ENCODE assay signal across 10 mouse cellular contexts in genomic region chr11:68600551-68601021, GRCm38 (mm10). TPM values are rescaled to one million over a fixed set of nuclear protein-coding genes. Genes with fewer than 3 reads are reported as not detected.
DNase-seq lines count a peak whose midpoint lies in the region; ATAC-seq and TF ChIP-seq lines count a peak whose summit lies in the region.
"Had no signal": no experiment of that assay in that cellular context is flagged by ENCODE, and none has a peak within 500 bp of the region (broad histone marks: within the 10 kb centered on the region; RNA-seq: fewer than 3 reads in every experiment).

No protein-coding gene starts in this region.

- DNase-seq in forebrain, embryonic 11.5 days (ENCODE audit: low spot score), result no peak
- no peak for DNase-seq in forebrain, postnatal 0 days
- DNase-seq in lung, adult 18-20 months, result peak; percentile 40 to 52
- DNase-seq in lung, adult 2 months, result no peak
- DNase-seq in skeletal muscle tissue, adult 2 months (ENCODE audit: low read depth, low spot score), result peak; percentile 18
- no peak for DNase-seq in cerebellum, adult 11 months

- WGBS in forebrain, embryonic 11.5 days, result 49% methylated on average over 6 of the region's 6 CpGs
- 44% methylated on average over 6 of the region's 6 CpGs for WGBS in forebrain, postnatal 0 days
- 45% methylated on average over 6 of the region's 6 CpGs for WGBS in lung, adult 2 months
- 39% methylated on average over 6 of the region's 6 CpGs for WGBS in intestine, postnatal 0 days

- H3K4me3 ChIP-seq in forebrain, embryonic 11.5 days (ENCODE audit: low read depth, low read length), result no peak overlapping the region
- H3K4me3 ChIP-seq in forebrain, postnatal 0 days (ENCODE audit: low read depth, low read length), result no peak overlapping the region
- H3K4me3 ChIP-seq in lung, adult 2 months (replicated peaks; ENCODE audit: extremely low read depth, low read depth, low read length), result no peak overlapping the region
- no peak overlapping the region for H3K4me3 ChIP-seq in intestine, postnatal 0 days (ENCODE audit: low read depth, low read length)

- peaks cover 2% of the 10 kb centered on the region; the same call in 1 of the 2 replicates for H3K4me1 ChIP-seq in forebrain, embryonic 11.5 days (replicated peaks; ENCODE audit: control insufficient read depth, insufficient read depth, low read length)
- H3K4me1 ChIP-seq in forebrain, postnatal 0 days (ENCODE audit: insufficient read depth), result no peaks in the 10 kb centered on the region
- H3K4me1 ChIP-seq in lung, adult 2 months (ENCODE audit: control insufficient read depth, insufficient read depth, low read length), result peaks cover 3% of the 10 kb centered on the region; the same call in 1 of the 2 replicates
- H3K4me1 ChIP-seq in intestine, postnatal 0 days (replicated peaks; ENCODE audit: control insufficient read depth, insufficient read depth, low read length), result no peaks in the 10 kb centered on the region

- no peak overlapping the region for H3K9ac ChIP-seq in forebrain, embryonic 11.5 days (ENCODE audit: low read length)
- H3K9ac ChIP-seq in forebrain, postnatal 0 days, result no peak overlapping the region
- H3K9ac ChIP-seq in intestine, postnatal 0 days (ENCODE audit: low read depth, low read length), result no peak overlapping the region

- no peaks in the 10 kb centered on the region for H3K27me3 ChIP-seq in forebrain, embryonic 11.5 days (ENCODE audit: control insufficient read depth, insufficient read depth, low read length)
- no peaks in the 10 kb centered on the region for H3K27me3 ChIP-seq in forebrain, postnatal 0 days (ENCODE audit: insufficient read depth, low read length)
- H3K27me3 ChIP-seq in intestine, postnatal 0 days (replicated peaks; ENCODE audit: control insufficient read depth, insufficient read depth, low read length), result no peaks in the 10 kb centered on the region

- TF ChIP-seq CTCF in forebrain, postnatal 0 days (IDR thresholded peaks at IDR 0.05; ENCODE audit: low read depth), result no peak
- TF ChIP-seq CTCF in lung, adult 2 months (IDR thresholded peaks at IDR 0.05; ENCODE audit: insufficient read depth, low read length), result no peak
- no peak for TF ChIP-seq CTCF in intestine, postnatal 0 days (IDR thresholded peaks at IDR 0.05; ENCODE audit: low read depth)

- ATAC-seq in forebrain, embryonic 11.5 days (replicated peaks; ENCODE audit: low FRiP score), result no peak
- ATAC-seq in forebrain, postnatal 0 days, result no peak
- ATAC-seq in intestine, postnatal 0 days, result 0 out of 2 replicates have a peak, but pooled peaks have one; percentile 31
- no peak for ATAC-seq in megakaryocyte progenitor cell, adult 5-6 weeks (replicated peaks; ENCODE audit: poor library complexity)

- peak overlapping the region; percentile 50; the same call in 1 of the 2 replicates for H3K27ac ChIP-seq in forebrain, embryonic 11.5 days (ENCODE audit: low read depth, low read length)
- no peak overlapping the region for H3K27ac ChIP-seq in forebrain, postnatal 0 days (ENCODE audit: low read depth, low read length)
- no peak overlapping the region; the same call in 1 of the 2 replicates for H3K27ac ChIP-seq in intestine, postnatal 0 days (ENCODE audit: low read depth, low read length)

- H3K4me2 ChIP-seq in forebrain, embryonic 11.5 days (ENCODE audit: low read depth, low read length, severe bottlenecking), result no peak overlapping the region
- no peak overlapping the region for H3K4me2 ChIP-seq in forebrain, postnatal 0 days (ENCODE audit: low read depth)
- H3K4me2 ChIP-seq in intestine, postnatal 0 days (replicated peaks; ENCODE audit: low read depth), result no peak overlapping the region

- no peaks in the 10 kb centered on the region for H3K36me3 ChIP-seq in forebrain, embryonic 11.5 days (ENCODE audit: control insufficient read depth, insufficient read depth, low read length)
- no peaks in the 10 kb centered on the region for H3K36me3 ChIP-seq in forebrain, postnatal 0 days (ENCODE audit: insufficient read depth)
- no peaks in the 10 kb centered on the region for H3K36me3 ChIP-seq in intestine, postnatal 0 days (ENCODE audit: control insufficient read depth, insufficient read depth)

- H3K9me3 ChIP-seq in forebrain, embryonic 11.5 days (ENCODE audit: control insufficient read depth, low read length), result no peaks in the 10 kb centered on the region
- H3K9me3 ChIP-seq in forebrain, postnatal 0 days (ENCODE audit: low read length), result no peaks in the 10 kb centered on the region
- no peaks in the 10 kb centered on the region for H3K9me3 ChIP-seq in intestine, postnatal 0 days (ENCODE audit: control insufficient read depth)

- no peak for TF ChIP-seq POLR2A in lung, adult 2 months (IDR thresholded peaks at IDR 0.05; ENCODE audit: borderline replicate concordance, extremely low read depth, low read depth, low read length)

RNA-seq across cellular contexts. Expression of gene Ccdc42, which starts 13.8 kb away (rescaled TPM):
- polyA plus RNA-seq in forebrain, embryonic 11.5 days (2014; fragmentation: Nextera tagmentation; extraction: Ambion mirVana), result 0.51 and 0.87 TPM in 2 replicates
- total RNA-seq in forebrain, postnatal 0 days (2014; rRNA removed), result 0.46 and 1.3 TPM in 2 replicates
- 0.43 and 0.85 TPM in 2 replicates for polyA plus RNA-seq in forebrain, postnatal 0 days (2015; fragmentation: Nextera tagmentation; extraction: Ambion mirVana)
- polyA plus RNA-seq in lung, adult 2 months (2012; rRNA removed), result 5.0 and 8.5 TPM in 2 replicates
- 0.21 TPM in 1 of 2 replicates, not detected in the other for polyA plus RNA-seq in intestine, postnatal 0 days (2015; fragmentation: Nextera tagmentation; extraction: Ambion mirVana)
- not detected in 2 replicates for total RNA-seq in megakaryocyte progenitor cell, adult 5-6 weeks (2015)
- total RNA-seq in megakaryocyte progenitor cell, adult 5-6 weeks (2017), result not detected in 2 replicates
- total RNA-seq: gastrocnemius, postnatal 4 days; liver, adult 2 months had no signal
- polyA plus RNA-seq: liver, adult 2 months had no signal

RNA-seq across cellular contexts. Expression of gene Mfsd6l, which starts 44.6 kb away (rescaled TPM):
- not detected in 2 replicates for polyA plus RNA-seq in forebrain, embryonic 11.5 days (2014; fragmentation: Nextera tagmentation; extraction: Ambion mirVana)
- 0.15 and 0.24 TPM in 2 replicates for total RNA-seq in forebrain, postnatal 0 days (2014; rRNA removed)
- polyA plus RNA-seq in forebrain, postnatal 0 days (2015; fragmentation: Nextera tagmentation; extraction: Ambion mirVana), result 0.15 and 0.25 TPM in 2 replicates
- 3.4 and 4.3 TPM in 2 replicates for polyA plus RNA-seq in lung, adult 2 months (2012; rRNA removed)
- polyA plus RNA-seq in intestine, postnatal 0 days (2015; fragmentation: Nextera tagmentation; extraction: Ambion mirVana), result 7.7 and 8.3 TPM in 2 replicates
- total RNA-seq in megakaryocyte progenitor cell, adult 5-6 weeks (2015), result 0.17 and 0.34 TPM in 2 replicates
- not detected in 2 replicates for total RNA-seq in megakaryocyte progenitor cell, adult 5-6 weeks (2017)
- total RNA-seq: liver, adult 2 months had no signal

Comparison
In these comparisons a context has a peak if more than half of its experiments do, and no peak if none do; other contexts are left out.
1. DNase-seq: peak in lung, adult 18-20 months (2 of 2) and skeletal muscle tissue, adult 2 months (single experiment); none in forebrain, embryonic 11.5 days (single experiment), forebrain, postnatal 0 days (single experiment), lung, adult 2 months (single experiment) and cerebellum, adult 11 months (single experiment).